8 mouse cellular contexts compared by ENCODE assay signal in genomic region chr9:120739199-120739952, GRCm38 (mm10).
DNase-seq lines count a peak whose midpoint lies in the region; ATAC-seq and TF ChIP-seq lines count a peak whose summit lies in the region.

No protein-coding gene starts in this region.

- TF ChIP-seq POLR2A in liver, adult 2 months (IDR thresholded peaks at IDR 0.05; ENCODE audit: extremely low read depth, insufficient read depth, low read length), result no peak

- DNase-seq in liver, adult 2 months (ENCODE audit: extremely low read depth, low read depth, low spot score), result peak; percentile 41
- no peak for DNase-seq in liver, embryonic 11.5 days (ENCODE audit: low spot score)
- peak; percentile 53 for DNase-seq in heart, postnatal 25 days (ENCODE audit: low spot score)
- peak; percentile 36 to 59 for DNase-seq in kidney, postnatal 4 days
- DNase-seq in stomach, postnatal 0 days (ENCODE audit: low spot score), result peak; percentile 68
- no peak for DNase-seq in spleen, postnatal 4 days (ENCODE audit: low spot score in 2 of 2)

- ATAC-seq in liver, embryonic 11.5 days (replicated peaks; ENCODE audit: low FRiP score), result no peak
- 0 out of 2 replicates have a peak, but pooled peaks have one; percentile 44 for ATAC-seq in forebrain, embryonic 13.5 days
- ATAC-seq in megakaryocyte, adult 5-6 weeks (ENCODE audit: poor library complexity, severe bottlenecking), result peak; percentile 27; the same call in 1 of the 2 replicates
- peak; percentile 92 for ATAC-seq in stomach, postnatal 0 days (ENCODE audit: low FRiP score, low TSS enrichment)

- H3K9me3 ChIP-seq in liver, embryonic 11.5 days (ENCODE audit: control insufficient read depth, low read length), result no peaks in the 10 kb centered on the region
- no peaks in the 10 kb centered on the region for H3K9me3 ChIP-seq in forebrain, embryonic 13.5 days (replicated peaks)
- no peaks in the 10 kb centered on the region for H3K9me3 ChIP-seq in stomach, postnatal 0 days (ENCODE audit: control insufficient read depth, low read length)

- intact Hi-C loops in heart, postnatal 25 days (cut with DNase I), result loop anchor here (2.0 kb wide), 1 partner anchor 35 kb away; no protein-coding TSS in a partner anchor

- no peaks in the 10 kb centered on the region for H3K79me2 ChIP-seq in liver, adult 2 months (ENCODE audit: control insufficient read depth, insufficient read depth, low read length)

- no peak for TF ChIP-seq EP300 in stomach, postnatal 0 days (optimal IDR thresholded peaks at IDR 0.05)

- H3K27ac ChIP-seq in liver, adult 2 months (replicated peaks; ENCODE audit: insufficient read depth, low read depth, low read length), result 0 out of 2 replicates have a peak overlapping the region, but pooled peaks have one; percentile 12
- H3K27ac ChIP-seq in liver, embryonic 11.5 days (ENCODE audit: low read depth, low read length), result no peak overlapping the region
- peak overlapping the region; percentile 37; the same call in 1 of the 2 replicates for H3K27ac ChIP-seq in forebrain, embryonic 13.5 days
- H3K27ac ChIP-seq in stomach, postnatal 0 days (replicated peaks), result peak overlapping the region; percentile 83

- no peak overlapping the region for H3K4me2 ChIP-seq in liver, embryonic 11.5 days
- 0 out of 2 replicates have a peak overlapping the region, but pooled peaks have one; percentile 2 for H3K4me2 ChIP-seq in forebrain, embryonic 13.5 days
- no peak overlapping the region for H3K4me2 ChIP-seq in stomach, postnatal 0 days (replicated peaks; ENCODE audit: low read depth)

- H3K4me1 ChIP-seq in liver, adult 2 months (ENCODE audit: control insufficient read depth, insufficient read depth, low read length), result no peaks in the 10 kb centered on the region; the same call in 1 of the 2 replicates
- H3K4me1 ChIP-seq in liver, embryonic 11.5 days (replicated peaks; ENCODE audit: control insufficient read depth, insufficient read depth, low read length), result peaks cover 12% of the 10 kb centered on the region
- peaks cover 31% of the 10 kb centered on the region for H3K4me1 ChIP-seq in forebrain, embryonic 13.5 days
- H3K4me1 ChIP-seq in stomach, postnatal 0 days (replicated peaks; ENCODE audit: control insufficient read depth, insufficient read depth), result peaks cover 3% of the 10 kb centered on the region; the same call in 1 of the 2 replicates

- TF ChIP-seq CTCF in liver, adult 2 months (IDR thresholded peaks at IDR 0.05; ENCODE audit: low read depth, low read length), result no peak
- no peak for TF ChIP-seq CTCF in stomach, postnatal 0 days (IDR thresholded peaks at IDR 0.05; ENCODE audit: low read depth)

- 36% methylated on average over 14 of the region's 14 CpGs for WGBS in liver, adult 2 months
- WGBS in liver, embryonic 11.5 days, result 49% methylated on average over 14 of the region's 14 CpGs
- 39% methylated on average over 14 of the region's 14 CpGs for WGBS in forebrain, embryonic 13.5 days
- 15% methylated on average over 14 of the region's 14 CpGs for WGBS in stomach, postnatal 0 days

- H3K27me3 ChIP-seq in liver, adult 2 months (ENCODE audit: control insufficient read depth, insufficient read depth, low read length), result no peaks in the 10 kb centered on the region
- no peaks in the 10 kb centered on the region for H3K27me3 ChIP-seq in liver, embryonic 11.5 days (replicated peaks; ENCODE audit: control insufficient read depth, insufficient read depth, low read length)
- H3K27me3 ChIP-seq in forebrain, embryonic 13.5 days, result no peaks in the 10 kb centered on the region
- H3K27me3 ChIP-seq in stomach, postnatal 0 days (ENCODE audit: control insufficient read depth, insufficient read depth, low read length), result no peaks in the 10 kb centered on the region

- no peak overlapping the region for H3K4me3 ChIP-seq in liver, adult 2 months (ENCODE audit: insufficient read depth, low read depth, low read length)
- H3K4me3 ChIP-seq in liver, embryonic 11.5 days (ENCODE audit: low read depth, low read length), result no peak overlapping the region
- H3K4me3 ChIP-seq in forebrain, embryonic 13.5 days, result no peak overlapping the region
- no peak overlapping the region for H3K4me3 ChIP-seq in stomach, postnatal 0 days (ENCODE audit: low read depth, low read length)

- no peak overlapping the region for H3K9ac ChIP-seq in liver, adult 2 months (ENCODE audit: low read depth, low read length)
- H3K9ac ChIP-seq in liver, embryonic 11.5 days (ENCODE audit: low read depth, low read length), result no peak overlapping the region
- 0 out of 2 replicates have a peak overlapping the region, but pooled peaks have one; percentile 30 for H3K9ac ChIP-seq in forebrain, embryonic 13.5 days
- no peak overlapping the region for H3K9ac ChIP-seq in stomach, postnatal 0 days (ENCODE audit: low read length)

- H3K36me3 ChIP-seq in liver, adult 2 months (ENCODE audit: control insufficient read depth, insufficient read depth, low read length), result no peaks in the 10 kb centered on the region
- H3K36me3 ChIP-seq in liver, embryonic 11.5 days (ENCODE audit: control insufficient read depth, insufficient read depth, low read length), result no peaks in the 10 kb centered on the region
- H3K36me3 ChIP-seq in forebrain, embryonic 13.5 days (ENCODE audit: poor library complexity, severe bottlenecking), result no peaks in the 10 kb centered on the region
- no peaks in the 10 kb centered on the region for H3K36me3 ChIP-seq in stomach, postnatal 0 days (ENCODE audit: control insufficient read depth, insufficient read depth, low read length)

Comparison
In these comparisons a context has a peak if more than half of its experiments do, and no peak if none do; other contexts are left out.
1. DNase-seq: peak in liver, adult 2 months (single experiment), heart, postnatal 25 days (single experiment), kidney, postnatal 4 days (2 of 2) and stomach, postnatal 0 days (single experiment); none in liver, embryonic 11.5 days (single experiment) and spleen, postnatal 4 days (0 of 2).